Mouse (Mus musculus) lung, adult 18-20 months (tissue): Measurements from ENCODE around the gene Gm13279.
"Not testable (repeated sequence)": the region's sequence is repeated elsewhere in the genome, so short reads cannot be mapped to it uniquely, and the experiment has no call there.

ENCODE experiments used
- DNase-seq, 2 experiments: peaks; one replicate each; pipeline ENCODE4 v3.0.0; 2022; ENCODE audit warnings: mixed read lengths in 2 of 2

Gene Gm13279

DNA sequence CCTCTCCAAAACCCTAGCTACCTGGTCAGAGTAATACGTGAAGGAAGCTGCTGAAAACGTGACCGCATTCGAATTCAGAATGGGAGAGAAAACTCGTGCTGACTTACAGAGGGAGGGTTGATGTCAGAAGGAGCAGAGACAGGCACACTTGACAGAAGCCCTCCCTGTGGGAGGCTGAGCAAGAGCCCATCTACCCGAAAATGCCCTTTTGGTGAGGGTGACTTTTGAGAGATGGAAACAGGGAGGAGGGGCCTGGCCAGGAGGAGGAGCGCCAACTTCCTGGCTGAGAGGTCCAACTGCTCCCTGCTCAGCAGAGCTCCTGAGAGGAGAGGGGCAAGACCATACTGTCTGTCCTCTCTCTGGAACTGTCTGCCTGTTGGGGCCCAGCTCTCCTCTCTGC, 2.2 kb downstream of the Gm13279 start, which contains the start of gene Gm13285:
Gm13285 (plus strand) TSS at position 301 of the 400 bp plus-strand sequence.
- not testable (repeated sequence) for DNase-seq

GRCm38 (mm10) chr4:88802954-88803353, 5.8 kb downstream of the Gm13279 start, which contains the start of gene Gm13287:
Gene Gm13287 (plus strand): TSS chr4:88803254.
- DNase-seq: not testable (repeated sequence)

- DNase-seq: not testable (repeated sequence)
These were observed 8.0 kb downstream of the Gm13279 start, which contains the start of gene Gm13288 for GRCm38 (mm10) chr4:88805231-88805630. Gene Gm13288 (plus strand): TSS chr4:88805531.

- peak; percentile 22 to 40 for DNase-seq
These were observed 8.6 kb downstream of the Gm13279 start for GRCm38 (mm10) chr4:88805761-88806160.

DNA sequence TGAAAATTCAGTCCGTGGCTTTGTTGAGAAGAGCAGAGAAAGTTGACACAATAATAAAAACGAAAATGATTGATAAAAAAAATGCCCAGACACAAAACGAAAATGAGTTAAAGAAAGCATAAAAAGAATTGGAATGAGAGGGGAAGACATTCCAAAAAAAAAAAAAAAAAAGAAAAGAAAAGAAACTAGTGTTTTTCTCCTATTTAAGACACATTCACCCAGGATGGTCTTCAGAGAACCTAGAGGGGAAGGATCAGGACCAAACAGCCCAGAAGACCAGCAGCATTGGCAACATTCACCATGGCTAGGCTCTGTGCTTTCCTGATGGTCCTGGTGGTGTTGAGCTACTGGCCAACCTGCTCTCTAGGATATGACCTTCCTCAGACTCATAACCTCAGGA, 18.7 kb downstream of the Gm13279 start, which contains the start of gene Ifna7:
Ifna7 (plus strand) TSS at position 301 of the 400 bp plus-strand sequence.
- DNase-seq: no peak

GRCm38 (mm10) chr4:88819659-88820058, 22.5 kb downstream of the Gm13279 start, which contains the start of gene Ifna11:
Gene Ifna11 (plus strand): TSS chr4:88819959.
- DNase-seq: no peak

GRCm38 (mm10) chr4:88822995-88823394, 25.8 kb downstream of the Gm13279 start:
- no peak for DNase-seq

DNA sequence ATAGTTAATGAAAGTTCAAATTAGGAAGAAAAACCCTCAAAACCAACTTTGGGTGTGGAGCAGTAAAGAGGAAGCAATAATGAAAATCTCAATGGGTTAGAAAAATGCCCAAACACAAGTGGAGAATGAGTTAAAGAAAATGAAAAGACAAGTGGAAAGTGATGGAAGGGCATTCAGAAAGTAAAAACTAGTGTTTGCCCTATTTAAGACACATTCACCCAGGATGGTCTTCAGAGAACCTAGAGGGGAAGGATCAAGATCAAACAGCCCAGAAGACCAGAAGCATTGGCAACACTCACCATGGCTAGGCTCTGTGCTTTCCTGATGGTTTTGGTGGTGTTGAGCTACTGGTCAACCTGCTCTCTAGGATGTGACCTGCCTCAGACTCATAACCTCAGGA, 29.9 kb downstream of the Gm13279 start, which contains the start of gene Ifna6:
Ifna6 (plus strand) TSS at position 301 of the 400 bp plus-strand sequence.
- DNase-seq: not testable (repeated sequence)

DNA sequence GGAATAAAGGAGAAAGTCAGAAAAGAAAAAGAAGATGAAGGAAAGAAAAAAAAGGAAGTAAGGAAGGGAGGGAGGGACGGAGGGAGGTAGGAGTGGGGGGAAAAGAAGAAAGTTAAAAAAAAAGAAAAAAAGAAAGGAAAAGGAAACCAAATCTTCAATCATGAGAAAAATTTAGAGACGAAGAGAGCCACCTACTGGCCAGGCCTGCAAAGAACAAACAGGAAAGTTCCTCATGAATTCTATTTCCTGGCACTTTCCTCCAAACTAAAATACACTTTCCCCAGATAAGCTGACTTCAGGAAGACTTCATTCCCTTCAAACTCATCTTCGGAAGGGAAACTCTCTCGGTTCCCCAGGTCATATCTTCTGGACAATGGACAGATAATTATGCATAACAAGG, 33.3 kb downstream of the Gm13279 start:
- no peak for DNase-seq

- not testable (repeated sequence) for DNase-seq
These were observed 38.0 kb downstream of the Gm13279 start, which contains the start of gene Ifna5 for GRCm38 (mm10) chr4:88835225-88835624. Gene Ifna5 (plus strand): TSS chr4:88835525.

- DNase-seq: no peak
These were observed 41.6 kb downstream of the Gm13279 start for GRCm38 (mm10) chr4:88838828-88839227.

DNA sequence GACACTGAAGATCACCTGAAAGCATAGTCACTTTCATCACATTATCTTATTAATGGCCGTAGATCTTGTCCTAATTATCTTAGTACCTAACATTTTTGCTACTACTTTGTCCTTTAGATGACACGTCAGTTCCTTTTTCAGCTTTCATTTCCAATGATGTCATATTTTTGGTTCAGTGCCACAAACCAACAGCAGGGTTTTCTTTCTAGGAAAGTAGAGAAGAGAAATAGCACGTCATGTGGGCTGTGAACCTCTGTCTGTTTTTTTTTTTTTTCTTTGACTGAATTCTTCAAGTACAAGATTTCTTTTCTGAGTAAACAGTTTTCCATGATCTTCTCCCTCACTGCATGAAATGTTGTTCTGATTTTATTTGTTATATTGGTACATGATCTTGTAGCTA, 42.9 kb downstream of the Gm13279 start:
- DNase-seq: no peak

DNA sequence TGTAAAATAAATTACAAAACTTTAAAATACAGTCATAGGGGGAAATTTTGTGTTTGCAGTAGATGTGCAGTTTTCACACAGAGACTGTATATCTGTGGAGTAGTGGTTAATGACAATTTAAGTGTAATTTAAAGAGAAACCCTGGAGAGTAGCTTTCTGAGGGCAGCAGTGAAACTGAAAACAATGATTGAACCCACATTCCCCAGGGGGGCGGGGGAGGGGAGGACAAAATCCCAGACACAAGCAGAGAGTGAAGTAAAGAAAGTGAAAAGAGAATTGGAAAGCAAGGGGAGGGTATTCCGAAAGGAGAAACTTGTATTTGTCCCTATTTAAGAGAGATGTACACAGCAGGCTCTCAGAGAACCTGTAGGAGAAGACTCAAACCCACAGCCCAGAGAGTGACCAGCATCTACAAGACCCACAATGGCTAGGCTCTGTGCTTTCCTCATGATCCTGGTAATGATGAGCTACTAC, 44.3 kb downstream of the Gm13279 start, which contains the start of gene Ifna4:
Ifna4 (plus strand) TSS at position 424 of the 474 bp plus-strand sequence.
- DNase-seq: no peak

DNA sequence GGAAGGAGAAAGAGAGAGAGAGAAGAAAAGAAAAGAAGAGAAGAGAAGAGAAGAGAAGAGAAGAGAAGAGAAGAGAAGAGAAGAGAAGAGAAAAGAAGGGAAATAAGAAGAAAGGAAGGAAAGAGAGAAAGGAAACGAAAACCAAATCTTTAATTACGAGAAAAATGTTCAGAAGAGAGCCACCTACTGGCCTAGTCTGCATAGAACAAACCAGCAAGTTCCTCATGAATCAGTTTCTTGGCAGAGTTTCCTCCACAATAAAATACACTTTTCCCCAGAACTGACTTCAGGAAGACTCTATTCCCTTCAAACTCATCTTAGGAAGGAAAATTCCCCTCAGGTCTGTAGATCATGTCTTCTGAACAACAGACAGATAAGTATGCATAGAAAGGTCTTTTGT, 48.1 kb downstream of the Gm13279 start:
- no peak for DNase-seq
